Mouse (Mus musculus): Measurements from ENCODE around the gene Gbx1.
A peak's percentile ranks its signal among the peaks of the same experiment; 100 is the strongest.

The Gbx1 gene

DNA sequence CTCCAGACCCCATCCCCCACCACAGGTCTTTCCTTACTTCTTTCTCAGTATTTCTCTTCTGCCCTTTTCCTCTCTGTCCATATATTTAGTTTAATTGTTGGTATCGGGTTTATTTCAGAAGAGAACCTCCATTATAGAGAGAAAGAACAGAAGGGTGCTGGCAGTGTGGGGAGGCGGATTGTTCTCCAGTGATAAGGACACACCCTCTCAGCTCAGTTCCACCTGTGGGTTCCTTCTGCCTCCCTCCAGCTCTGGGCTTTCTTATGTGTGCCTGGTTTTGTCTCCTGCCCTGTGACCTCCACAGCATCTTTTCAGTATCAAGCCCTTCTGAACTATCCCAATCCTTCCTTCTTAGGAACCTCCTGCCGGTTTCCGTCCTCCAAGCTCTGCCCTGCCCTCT lies 2.5 kb downstream of the Gbx1 start:
- DNase-seq: no peak

DNA sequence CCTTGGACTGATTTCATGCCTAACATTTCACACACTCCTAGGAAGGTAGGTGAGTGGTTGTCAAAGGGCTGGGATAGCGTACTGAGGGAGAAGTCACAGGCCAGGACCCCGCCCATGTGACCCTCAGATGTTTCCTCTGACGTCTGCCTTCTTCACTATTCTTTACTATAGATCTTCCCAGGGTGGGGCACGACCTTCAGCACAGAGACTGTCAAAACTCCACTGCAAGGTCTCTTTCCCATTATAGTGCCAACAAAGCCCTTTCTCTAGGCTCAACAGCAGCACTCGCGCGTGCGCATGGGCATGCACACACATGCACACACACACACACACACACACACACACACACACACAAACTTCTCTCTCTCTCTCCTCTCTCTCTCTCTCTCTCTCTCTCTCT lies 3.2 kb downstream of the Gbx1 start:
- no peak for DNase-seq

DNA sequence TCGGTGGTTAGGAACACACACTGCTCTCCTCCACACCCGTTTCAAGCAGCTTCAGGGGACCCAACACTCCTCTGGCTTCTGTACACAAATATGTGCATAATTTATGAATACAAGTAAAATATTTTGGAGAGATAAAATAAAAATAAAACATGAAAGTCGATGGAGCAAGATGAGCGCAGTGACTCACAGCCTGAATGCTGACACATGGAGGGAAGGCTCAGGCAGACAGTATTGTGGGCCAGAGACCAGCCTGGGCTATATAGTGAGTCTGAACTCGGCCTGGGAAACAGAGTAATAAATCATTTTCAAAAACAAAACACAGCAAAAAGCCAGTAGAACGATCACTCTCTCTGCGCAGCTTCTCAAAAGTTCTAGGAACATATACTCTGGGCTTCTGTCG lies 5.6 kb downstream of the Gbx1 start:
- no peak for DNase-seq

DNA sequence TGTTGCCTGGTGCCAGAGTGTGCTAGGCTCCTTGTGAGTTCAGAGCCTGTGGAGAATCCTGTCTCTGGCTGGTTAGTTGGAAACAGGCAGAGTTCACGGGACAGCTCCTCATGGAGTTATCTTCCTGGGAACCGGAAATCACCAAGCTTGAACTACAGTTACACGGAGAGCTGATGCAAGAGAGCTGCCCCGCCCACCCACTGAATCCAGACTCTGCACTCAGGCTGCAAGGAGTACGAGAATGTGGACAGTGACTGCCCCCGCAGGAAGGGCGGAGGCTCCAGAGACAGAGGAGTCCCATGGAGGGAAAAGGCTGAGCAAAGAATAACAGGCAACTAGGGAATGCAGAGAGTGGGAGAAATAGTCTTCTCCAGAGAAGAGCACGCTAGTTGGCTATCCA lies 14.7 kb downstream of the Gbx1 start:
- DNase-seq: no peak

DNA sequence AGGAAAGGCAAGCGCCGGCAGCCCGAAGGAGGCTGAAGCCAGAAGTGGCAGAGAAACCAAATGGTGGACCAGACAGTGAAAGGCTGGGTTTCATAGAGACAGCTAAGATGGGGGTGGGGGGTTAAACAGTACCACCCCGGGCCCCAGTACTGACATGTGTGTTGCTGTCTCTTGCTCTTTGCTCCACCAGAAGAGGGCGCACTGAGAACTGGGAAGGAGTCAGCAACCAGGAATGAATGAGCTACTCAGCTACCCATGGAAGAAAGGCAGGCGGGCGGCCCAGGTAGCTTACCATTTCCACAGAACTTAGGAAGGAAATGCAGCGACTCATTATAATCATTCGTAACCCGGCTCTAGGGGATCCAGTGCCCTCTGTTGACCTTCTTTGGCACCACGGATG lies 16.4 kb downstream of the Gbx1 start:
- no peak for DNase-seq

DNA sequence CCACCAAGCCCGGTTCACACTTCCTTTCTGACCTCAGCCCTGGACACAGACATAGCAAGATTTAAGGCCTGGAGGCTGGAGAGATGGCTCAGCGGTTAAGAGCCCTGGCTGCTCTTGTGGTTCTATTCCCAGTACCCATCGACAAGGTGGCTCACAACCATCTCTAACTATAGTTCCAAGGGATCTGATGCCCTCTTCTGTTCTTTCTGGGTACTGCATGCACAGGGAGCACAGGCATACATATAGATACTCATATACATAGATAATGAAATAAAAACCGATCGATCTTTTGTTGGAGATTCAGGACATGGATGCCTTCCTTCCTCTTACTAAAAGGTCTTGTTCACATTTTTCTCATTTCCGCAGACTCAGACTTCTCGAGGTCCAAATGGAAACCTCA lies 18.6 kb downstream of the Gbx1 start:
- DNase-seq: no peak

DNA sequence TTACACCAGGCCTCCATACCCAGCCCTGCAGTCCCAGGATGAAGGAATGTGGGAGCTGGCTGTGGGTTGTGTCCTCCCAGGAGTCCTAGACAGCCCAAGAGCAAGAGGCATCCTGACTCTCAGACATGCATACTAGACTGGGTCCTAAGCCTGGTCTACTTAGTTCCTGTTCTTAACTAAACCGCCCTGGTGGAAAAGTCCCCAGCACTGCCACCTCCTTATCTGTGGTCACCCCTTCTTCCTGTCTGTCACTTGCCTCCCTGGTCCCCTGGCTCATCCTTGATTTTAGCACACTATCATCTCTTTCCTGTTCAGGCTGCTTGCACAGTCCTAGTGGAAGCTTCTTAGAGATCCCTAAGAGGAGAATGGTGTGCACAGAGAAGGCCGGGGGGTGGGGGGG lies 21.5 kb downstream of the Gbx1 start:
- DNase-seq: no peak

DNA sequence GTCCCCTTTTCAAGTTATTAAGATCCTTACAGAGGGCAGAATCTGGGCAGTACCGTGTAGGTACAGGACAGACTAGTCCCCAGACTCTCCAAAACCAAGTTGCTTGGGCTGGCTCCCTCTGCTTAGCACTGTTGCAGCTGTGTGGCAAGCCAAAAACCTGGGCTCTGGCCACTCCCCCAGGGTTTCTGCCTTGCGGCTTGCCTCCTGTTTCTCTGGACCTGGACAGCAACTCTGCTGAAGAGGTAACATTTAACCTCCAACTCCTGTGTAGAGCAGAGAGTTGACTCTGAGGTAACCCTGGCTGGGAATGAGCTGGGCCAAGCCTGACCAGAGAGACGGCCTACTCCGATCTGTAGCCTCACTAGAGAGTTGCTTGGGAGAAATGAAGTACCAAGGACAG lies 24.2 kb downstream of the Gbx1 start:
- no peak for DNase-seq

DNA sequence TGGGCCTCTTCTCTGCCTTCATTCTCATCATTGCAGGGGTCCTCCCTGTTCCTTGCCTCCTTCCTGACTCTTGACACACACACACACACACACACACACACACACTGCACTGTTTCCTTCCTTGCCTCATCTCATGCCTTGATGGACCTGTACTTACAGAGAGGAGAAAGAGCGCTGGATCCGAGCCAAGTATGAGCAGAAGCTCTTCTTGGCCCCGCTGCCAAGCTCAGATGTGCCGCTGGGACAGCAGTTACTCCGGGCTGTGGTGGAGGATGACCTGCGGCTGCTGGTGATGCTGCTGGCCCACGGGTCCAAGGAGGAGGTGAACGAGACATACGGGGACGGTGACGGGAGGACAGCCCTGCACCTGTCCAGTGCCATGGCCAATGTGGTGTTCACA lies 26.2 kb downstream of the Gbx1 start:
- DNase-seq: no peak

DNA sequence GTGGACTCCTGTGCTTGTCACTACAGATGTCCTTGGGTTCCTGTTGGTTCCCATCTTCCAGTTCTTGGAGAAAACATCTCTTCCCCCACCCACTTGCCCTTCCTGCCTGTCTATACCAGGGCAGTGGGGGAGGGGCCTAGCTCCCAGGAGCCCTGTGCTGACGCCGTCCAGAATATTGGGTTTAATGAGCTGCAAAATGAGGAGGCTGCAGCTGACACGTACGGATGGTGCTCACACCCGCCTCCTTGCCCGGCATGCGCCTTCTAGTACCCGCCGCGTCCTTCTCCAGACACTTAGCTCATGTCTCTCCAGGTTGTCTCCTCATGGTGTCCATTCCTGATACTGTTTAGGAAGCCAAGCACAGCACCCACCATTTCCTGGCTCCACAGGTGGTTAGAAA lies 27.9 kb downstream of the Gbx1 start:
- DNase-seq: no peak

DNA sequence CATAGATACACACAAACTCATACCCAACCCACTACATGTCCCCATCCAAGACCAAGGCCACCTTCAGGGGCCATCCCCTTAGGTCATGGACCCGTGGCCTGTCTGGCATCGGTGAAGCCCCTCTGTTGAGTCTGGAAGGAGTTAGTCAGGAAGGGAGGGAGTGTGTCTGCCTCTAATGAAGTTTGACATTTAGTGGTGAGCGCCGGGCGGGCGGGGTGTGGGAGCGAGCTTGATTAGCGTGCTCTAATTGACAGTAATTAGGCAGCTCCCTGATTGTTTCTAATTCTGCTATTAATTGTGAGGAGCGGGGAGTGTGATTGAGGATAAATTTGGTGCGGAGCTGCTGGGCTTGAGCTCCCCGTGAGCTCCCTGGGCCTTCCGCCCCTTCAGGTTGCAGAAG lies 29.5 kb downstream of the Gbx1 start:
- no peak for DNase-seq

DNA sequence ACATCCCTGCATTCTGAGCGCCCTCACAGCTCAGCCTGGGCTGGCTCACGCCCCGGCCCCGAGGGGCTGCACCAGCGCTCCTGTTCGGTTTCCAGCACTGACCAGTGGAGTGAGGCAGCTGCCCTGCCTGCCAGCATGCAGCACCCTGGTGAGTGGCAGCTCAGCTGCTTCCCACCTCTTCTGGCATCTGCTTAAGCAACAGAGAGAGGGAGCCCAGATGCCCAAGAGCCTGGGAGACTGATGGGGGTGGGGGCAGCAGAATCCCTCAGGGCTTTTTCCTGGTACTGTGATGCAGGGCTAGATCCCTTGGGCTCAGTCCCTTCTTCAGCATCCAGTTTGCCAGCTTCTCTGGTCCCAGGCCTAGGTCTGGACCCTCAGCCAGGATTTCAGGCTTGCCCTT lies 30.2 kb downstream of the Gbx1 start:
- DNase-seq: no peak

DNA sequence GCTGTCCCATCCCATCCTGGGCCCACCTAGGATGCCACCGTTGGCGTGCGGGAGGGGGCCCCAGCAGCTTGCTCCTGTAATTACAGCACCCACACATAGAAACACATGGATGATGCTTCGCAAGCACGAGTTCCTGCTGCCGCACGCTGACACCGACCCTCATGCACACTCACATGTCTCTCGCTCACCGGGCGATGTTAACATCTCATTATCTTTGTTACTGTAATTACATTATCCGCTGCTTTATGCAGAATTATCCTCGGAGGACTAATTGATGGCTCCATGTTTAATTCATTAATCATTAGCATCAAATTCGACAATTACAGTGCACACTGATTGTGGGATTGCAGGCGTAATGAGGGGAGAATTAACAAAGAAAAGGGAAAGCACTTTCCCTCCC lies 32.0 kb downstream of the Gbx1 start:
- DNase-seq: no peak

DNA sequence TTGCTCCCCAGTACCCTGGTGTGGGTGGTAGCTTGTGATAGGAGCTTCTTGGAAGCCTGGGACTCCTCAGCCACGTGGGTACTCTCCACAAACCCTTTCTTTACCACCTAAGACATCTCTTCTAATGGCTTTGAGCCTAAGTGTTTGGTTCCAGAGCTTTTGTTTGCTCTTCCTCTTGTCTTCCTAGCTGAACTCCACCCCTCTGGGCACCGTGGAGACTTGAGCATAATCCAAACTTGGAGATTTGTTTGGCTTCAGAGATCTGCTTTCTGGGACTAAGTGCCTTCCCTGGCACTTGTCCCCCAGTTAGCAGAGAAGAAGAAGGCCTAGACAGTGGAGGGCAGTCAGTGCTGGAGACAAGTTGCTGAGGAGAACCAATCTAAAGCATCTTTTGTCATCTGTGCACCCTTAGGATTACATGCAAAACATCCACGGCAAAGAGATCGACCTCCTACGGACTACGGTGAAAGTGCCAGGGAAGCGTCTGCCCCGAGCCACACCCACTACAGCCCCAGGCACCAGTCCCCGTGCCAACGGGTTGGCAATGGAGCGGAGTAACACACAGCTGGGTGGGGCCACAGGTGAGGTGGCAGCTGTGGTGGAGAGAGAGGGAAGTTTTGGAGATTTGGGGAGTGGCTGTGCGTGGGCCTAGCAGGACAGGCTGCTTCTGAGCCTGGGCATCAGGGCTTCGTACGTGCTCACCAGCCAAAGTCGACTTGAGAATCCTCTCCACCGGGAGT lies 34.3 kb downstream of the Gbx1 start:
- no peak for DNase-seq

DNA sequence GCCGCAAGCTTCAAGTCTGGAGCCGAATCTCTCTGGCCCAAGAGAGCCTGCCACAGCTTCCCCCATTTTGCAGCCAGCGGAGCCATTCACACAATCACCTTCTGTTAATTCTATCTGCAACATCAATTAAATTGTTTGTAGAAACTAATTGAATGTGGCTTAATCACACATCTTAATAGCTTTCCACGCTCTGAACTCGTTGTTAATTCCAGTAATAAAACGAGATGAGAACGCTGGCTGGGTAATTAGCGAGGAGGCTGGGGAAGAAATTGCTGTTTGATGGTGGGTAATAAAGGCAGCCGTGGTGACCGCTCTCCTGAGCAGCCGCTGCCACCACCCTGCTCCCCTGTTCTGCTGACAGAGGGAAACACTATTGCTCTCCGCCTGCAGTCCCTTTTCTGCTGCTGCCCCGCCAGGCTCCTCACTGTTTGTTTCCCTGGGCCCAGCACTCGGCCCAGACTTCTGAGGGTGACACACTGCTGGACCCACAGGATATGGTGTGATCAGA lies 36.5 kb downstream of the Gbx1 start:
- no peak for DNase-seq

DNA sequence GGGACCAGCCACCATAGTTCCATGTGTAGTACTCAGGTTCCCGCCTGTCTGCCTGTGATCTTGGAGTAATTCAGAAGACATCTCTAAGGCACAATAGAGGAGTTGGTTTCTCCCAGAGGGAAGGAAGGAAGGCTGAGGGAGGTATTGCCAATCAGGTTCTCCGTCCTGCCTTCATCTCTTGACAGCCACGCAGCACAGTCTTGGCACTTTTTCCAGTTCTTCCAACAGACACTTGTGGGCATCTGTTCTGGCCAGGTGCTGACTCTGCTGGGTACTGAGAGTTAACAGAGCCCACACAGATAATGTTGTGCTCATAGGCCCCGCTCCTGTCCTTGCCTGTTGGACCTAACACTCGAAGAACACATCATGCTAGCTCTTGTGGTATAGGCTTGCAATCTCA lies 40.3 kb downstream of the Gbx1 start:
- DNase-seq: no peak

DNA sequence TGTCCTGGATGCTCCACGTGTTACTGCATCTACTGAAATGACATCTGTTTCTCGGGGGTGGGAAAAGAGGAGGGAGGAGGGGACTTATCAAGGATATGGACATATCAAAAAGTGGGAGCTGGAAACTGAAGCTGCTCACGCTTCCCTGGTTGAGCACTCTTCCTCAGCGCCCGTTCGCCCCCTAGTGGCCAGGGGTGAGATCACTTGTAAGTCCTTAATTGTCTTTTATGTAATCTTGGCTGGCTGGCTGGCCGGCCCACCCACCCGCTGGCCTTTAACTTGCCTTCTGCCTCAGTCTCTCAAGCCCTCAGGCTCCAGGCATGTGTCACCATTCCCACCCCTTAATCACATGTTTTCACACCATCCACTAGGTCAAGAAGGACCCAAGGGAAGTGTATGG lies 40.9 kb downstream of the Gbx1 start:
- peak; percentile 92 for DNase-seq

DNA sequence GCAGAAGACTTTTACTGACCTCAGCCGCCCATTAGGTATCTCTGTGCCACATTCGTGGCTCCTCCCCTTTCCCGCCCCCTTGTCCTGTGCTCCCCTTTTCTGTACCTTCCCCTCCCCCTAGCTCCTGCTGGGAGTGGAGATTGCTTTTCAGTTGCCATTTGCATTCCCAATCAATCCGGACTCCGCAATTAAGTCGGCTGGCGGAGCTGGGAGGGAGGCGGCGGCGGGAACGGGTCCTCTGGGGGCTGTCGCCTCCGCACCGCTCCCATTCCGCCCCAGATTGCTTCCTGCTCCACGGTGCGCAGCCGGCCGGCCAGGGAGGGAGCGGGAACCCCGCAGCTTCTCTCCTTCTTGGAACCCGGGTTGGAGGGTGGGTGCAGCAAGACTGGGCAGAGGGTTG lies 42.0 kb downstream of the Gbx1 start:
- DNase-seq: no peak

DNA sequence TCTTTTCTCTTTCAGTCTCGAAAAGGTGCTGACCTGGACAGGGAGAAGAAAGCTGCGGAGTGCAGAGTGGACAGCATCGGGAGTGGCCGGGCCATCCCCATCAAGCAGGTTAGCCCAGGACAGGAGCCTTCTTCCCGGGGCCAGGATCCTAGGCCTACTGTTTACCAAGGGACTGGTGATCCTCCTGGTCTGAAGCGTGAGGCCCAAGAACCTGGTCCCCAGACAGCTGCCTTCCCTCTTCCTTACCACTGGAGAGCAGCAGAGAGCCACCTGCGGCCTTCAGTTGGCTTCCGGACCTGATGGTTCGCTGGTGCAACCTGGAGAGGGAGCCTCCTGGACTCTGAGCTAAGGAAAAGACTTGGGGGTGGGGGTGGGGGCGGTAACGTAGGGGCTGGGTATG lies 43.7 kb downstream of the Gbx1 start:
- DNase-seq: peak; percentile 71

DNA sequence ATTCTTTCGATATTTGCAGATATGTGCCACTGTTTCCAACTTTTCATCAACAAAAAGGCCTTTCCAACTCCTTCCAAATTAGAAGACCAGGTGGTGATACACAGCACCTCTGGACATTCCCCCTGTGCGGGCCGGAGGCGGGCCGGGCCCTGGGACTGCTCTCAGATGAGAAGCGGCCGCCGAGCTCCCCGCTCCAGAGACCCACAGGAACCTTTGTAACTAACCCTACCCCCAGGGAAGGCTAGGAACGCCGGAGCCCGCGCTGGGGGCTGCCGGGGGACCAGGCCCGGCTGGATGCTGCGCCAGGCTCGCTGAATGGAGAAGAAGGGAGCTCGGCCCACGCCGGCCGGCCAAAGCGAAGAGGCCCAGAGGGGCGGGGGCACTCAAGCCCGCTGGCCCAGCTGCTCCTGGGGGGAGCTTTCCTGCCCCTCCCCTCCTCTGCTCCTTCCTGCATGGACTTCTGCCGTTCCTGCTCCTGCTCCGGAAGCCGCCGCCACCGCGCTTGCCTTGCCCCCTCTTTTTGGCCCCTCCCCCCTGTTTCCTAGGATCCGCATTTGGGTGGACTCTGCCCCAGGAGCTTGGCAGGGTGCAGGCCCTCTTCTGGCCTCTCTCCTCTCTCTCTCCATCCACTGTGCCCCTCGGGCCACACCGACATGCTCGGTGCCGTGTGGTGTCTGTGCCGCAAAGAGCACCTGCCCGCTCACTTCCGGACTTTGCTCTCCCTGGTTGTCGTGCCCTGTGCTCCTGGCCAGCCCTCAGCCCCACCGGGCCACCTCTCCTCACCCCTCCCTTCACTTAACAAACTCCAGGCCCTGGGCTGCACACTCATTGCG lies 44.5 kb downstream of the Gbx1 start:
- no peak for DNase-seq

DNA sequence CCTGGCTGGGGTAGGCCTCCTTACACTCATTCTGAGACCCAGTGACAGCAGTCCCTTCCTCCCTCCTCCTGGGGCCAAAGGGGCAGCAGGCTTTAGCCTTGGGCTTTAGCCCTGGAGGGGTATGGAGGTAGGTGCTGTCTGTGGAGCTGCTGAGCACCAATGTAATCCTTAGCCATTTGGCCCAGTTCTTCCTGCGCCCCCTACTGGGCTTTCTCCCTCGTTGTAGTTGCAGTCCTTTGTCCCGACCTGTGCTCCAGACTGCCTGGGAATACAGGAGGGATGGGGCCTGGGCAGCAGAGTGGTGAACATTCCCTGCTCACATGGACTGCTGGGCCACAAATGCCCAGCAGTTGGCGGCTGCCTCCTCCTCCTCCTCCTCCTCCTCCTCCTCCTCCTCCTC lies 45.4 kb downstream of the Gbx1 start:
- DNase-seq: peak; percentile 71

DNA sequence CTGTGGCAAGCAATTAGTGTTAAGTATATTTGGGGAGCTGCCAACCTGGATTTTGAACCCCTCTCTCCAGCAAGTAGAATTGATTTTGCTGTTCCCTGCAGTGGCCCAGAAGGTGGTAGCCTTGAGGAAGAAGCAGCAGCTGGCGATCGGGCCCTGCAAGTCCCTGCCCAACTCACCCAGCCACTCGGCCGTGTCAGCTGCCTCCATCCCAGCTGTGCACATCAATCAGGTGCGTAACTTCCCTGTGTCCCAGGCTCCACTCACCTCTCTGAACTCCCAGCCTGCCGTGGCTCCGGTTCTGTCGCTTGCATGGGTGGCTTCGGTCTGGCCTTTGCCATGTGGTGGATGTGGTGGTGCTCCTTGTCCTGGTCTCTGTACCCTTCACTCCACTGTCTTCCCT lies 49.1 kb downstream of the Gbx1 start:
- no peak for DNase-seq

DNA sequence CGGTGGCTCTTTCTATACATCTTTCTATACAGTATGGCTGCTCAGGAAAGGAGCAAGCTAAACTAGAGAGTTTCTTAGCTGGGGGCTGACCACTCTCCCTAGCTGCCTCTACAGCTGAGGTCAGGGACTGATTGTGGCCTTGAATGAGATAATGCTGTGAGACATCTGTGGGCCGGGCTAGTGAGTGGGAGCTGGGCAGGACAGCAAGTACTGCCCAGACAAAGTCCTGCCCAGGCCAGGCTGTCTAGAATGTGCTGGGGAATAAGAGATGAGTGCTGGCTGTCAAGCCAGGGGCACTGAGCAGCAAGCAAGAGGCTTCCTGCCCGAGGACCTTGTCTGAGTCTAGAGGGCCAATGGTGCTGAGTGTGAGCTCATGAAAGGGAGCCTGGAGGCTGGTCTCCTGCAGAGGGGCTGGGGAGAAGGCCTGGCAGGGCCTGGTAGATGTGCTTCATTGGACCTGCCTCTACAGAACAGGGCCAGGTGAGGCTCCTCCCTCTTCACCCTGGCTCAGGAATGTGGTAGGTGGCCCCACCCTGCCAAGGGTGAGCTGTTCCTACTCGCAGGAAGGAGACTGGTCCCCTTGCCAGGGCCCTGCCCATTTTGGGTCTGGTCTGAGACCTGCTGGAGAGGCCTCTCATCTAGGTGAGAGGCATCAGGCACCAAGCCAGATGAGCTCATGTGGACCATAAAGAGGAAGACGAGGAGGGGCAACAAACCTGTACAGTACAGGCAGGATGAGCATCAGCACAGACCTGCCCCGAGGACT lies 51.3 kb downstream of the Gbx1 start:
- DNase-seq: no peak

All from cerebellum, adult 8-10 months (tissue).